Comparison of ENCODE assay signal across 8 mouse cellular contexts in the genomic region with DNA sequence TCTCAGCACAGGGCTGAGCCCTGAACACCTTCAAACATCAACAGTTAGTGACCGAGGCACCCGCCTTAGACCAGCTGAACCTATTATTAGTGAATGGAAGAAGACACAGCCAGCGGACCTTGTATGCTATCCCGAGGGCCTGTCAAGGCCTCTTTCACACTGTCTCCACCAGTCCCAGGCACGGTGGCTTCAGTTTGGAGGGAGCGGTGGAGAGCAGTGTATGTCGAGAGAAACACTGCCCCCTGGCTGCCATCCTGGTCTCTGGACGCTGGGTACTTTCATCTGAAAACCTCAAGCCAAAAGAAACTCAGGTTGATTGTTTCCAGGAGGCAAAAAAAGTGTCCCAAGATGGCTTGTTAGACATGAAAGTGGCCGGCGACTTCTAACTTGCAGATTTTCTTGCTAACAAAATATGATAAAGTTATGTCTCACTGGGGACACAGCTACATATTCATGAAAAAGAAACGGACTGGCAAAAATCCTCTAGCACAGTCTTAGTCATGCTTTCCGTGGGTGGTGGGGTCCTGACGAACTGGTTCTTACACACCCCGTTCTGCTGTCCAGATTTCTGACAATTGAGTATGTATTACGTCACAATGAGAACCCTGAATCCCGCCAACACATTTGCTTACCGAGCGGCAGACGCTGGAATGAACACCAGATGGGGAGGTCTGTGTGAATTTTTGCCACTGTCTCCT. TPM values are rescaled to one million over a fixed set of nuclear protein-coding genes. Genes with fewer than 3 reads are reported as not detected.
A peak's percentile ranks its signal among the peaks of the same experiment; 100 is the strongest.
DNase-seq lines count a peak whose midpoint lies in the region; TF ChIP-seq lines count a peak whose summit lies in the region.

No protein-coding gene starts in this region.

- H3K4me3 ChIP-seq in cerebellum, adult 2 months (replicated peaks; ENCODE audit: insufficient read depth, low read depth, low read length): no peak overlapping the region
- H3K4me3 ChIP-seq in lung, adult 2 months (replicated peaks; ENCODE audit: extremely low read depth, low read depth, low read length): no peak overlapping the region

- no peaks in the 10 kb centered on the region for H3K27me3 ChIP-seq in cerebellum, adult 2 months (ENCODE audit: control insufficient read depth, insufficient read depth, low read length)

- 48% methylated on average over 19 of the region's 19 CpGs for WGBS in cerebellum, adult 2 months
- WGBS in lung, adult 2 months: 52% methylated on average over 19 of the region's 19 CpGs

- H3K27ac ChIP-seq in cerebellum, adult 2 months (ENCODE audit: insufficient read depth, low read length): no peak overlapping the region

- peak; percentile 40 to 75 for DNase-seq in spleen, adult 18-20 months
- DNase-seq in spleen, adult 12 weeks (ENCODE audit: low spot score): no peak
- peak; percentile 34 to 52 for DNase-seq in cerebellum, adult 2 months
- peak; percentile 76 for DNase-seq in gastrocnemius, postnatal 14 days
- peak; percentile 80 for DNase-seq in kidney, postnatal 14 days
- peak; percentile 70 for DNase-seq in lung, adult 2 months
- DNase-seq in right cerebral cortex, postnatal 4 days: peak; percentile 77
- peak; percentile 40 for DNase-seq in yolk sac, embryonic 10.5 days (ENCODE audit: low spot score)

- no peak for TF ChIP-seq POLR2A in cerebellum, adult 2 months (IDR thresholded peaks at IDR 0.05; ENCODE audit: borderline replicate concordance, insufficient read depth, low read length)
- TF ChIP-seq POLR2A in lung, adult 2 months (IDR thresholded peaks at IDR 0.05; ENCODE audit: borderline replicate concordance, extremely low read depth, low read depth, low read length): no peak

- TF ChIP-seq CTCF in cerebellum, adult 2 months (IDR thresholded peaks at IDR 0.05; ENCODE audit: borderline replicate concordance, insufficient read depth, low read depth, low read length): peak; percentile 63; the same call in 1 of the 2 replicates
- peak; percentile 81 for TF ChIP-seq CTCF in lung, adult 2 months (IDR thresholded peaks at IDR 0.05; ENCODE audit: insufficient read depth, low read length)

- intact Hi-C loops in gastrocnemius, postnatal 14 days (cut with DNase I; ENCODE audit: low total_unique reads): loop anchor here (5.0 kb wide), 1 partner anchor 113 kb away; no protein-coding TSS in a partner anchor

- no peaks in the 10 kb centered on the region for H3K4me1 ChIP-seq in cerebellum, adult 2 months (ENCODE audit: control insufficient read depth, insufficient read depth, low read length)
- H3K4me1 ChIP-seq in lung, adult 2 months (ENCODE audit: control insufficient read depth, insufficient read depth, low read length): no peaks in the 10 kb centered on the region

RNA-seq across cellular contexts. Expression of a gene that starts 57.2 kb away (rescaled TPM):
- polyA plus RNA-seq in cerebellum, adult 2 months (2012; rRNA removed): 82.5 and 96.5 TPM in 2 replicates
- total RNA-seq in gastrocnemius, postnatal 14 days (2021): 100 to 1,000 TPM; 319 to 321 TPM
- polyA plus RNA-seq in lung, adult 2 months (2012; rRNA removed): 2,523 and 4,787 TPM in 2 replicates

Comparison
In these comparisons a context has a peak if more than half of its experiments do, and no peak if none do; other contexts are left out.
1. RNA of a gene that starts 57.2 kb away (polyA plus RNA-seq): 2,523 to 4,787 TPM in lung, adult 2 months; 82.5 to 96.5 TPM in cerebellum, adult 2 months; every median in the first group is over 10 times any median in the second.